Mouse (Mus musculus): ENCODE measurements around the gene Spata32. TPM values are rescaled to one million over a fixed set of nuclear protein-coding genes. Genes with fewer than 3 reads are reported as not detected.

Spata32 gene
- polyA plus RNA-seq, 1 experiment from 2014 or later: not detected

GRCm38 (mm10) chr11:103192230-103192955 lies 25.8 kb downstream of the Spata32 start:
- 31% methylated on average over 28 of the region's 28 CpGs for WGBS
- Histone ChIP-seq H3K9me3 (replicated peaks; ENCODE audit: control insufficient read depth, low read length) (no peaks in the 10 kb centered on the region), H3K9ac (ENCODE audit: low read length) (no peak overlapping the region), H3K4me2 (ENCODE audit: low read depth, low read length) (peak overlapping the region; percentile 48), H3K27me3 (ENCODE audit: control insufficient read depth, insufficient read depth, low read length) (peaks cover 64% of the 10 kb centered on the region), H3K27ac (ENCODE audit: low read length) (no peak overlapping the region), H3K4me1 (ENCODE audit: control insufficient read depth, insufficient read depth, low read length) (peaks cover 5% of the 10 kb centered on the region; the same call in 1 of the 2 replicates), H3K36me3 (ENCODE audit: control insufficient read depth, insufficient read depth) (no peaks in the 10 kb centered on the region), H3K4me3 (ENCODE audit: low read length) (peak overlapping the region; percentile 27)
- ATAC-seq (replicated peaks; ENCODE audit: extremely low read depth, insufficient read depth, low FRiP score): no peak

DNA sequence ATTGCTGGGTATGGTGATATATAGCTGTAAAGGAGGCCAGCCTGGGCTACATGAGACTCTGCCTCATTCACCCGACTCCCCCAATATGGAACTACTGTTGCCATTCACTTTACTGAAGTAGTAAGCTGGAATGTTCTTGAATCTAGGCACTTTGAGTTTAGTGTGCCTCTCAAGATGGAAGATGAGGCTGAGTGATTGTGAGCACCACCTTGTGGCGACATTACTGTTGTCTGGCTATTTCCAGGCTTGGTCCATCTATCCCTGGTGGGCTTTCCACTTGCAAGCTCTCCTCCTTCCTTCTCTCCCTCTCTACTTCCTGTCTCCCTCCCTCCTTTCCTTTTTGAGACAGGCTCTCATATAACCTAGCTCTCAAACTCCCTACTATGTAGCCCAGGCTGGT lies 33.3 kb downstream of the Spata32 start:
- H3K4me1 ChIP-seq (ENCODE audit: control insufficient read depth, insufficient read depth, low read length): no peaks in the 10 kb centered on the region
- no peak overlapping the region for H3K4me2 ChIP-seq (ENCODE audit: low read depth, low read length)
- 42% methylated on average over 2 of the region's 2 CpGs for WGBS
- no peak overlapping the region for H3K4me3 ChIP-seq (ENCODE audit: low read length)
- H3K27ac ChIP-seq (ENCODE audit: low read length): no peak overlapping the region
- no peak overlapping the region for H3K9ac ChIP-seq (ENCODE audit: low read length)
- no peaks in the 10 kb centered on the region for H3K36me3 ChIP-seq (ENCODE audit: control insufficient read depth, insufficient read depth)
- H3K9me3 ChIP-seq (replicated peaks; ENCODE audit: control insufficient read depth, low read length): no peaks in the 10 kb centered on the region
- ATAC-seq (replicated peaks; ENCODE audit: extremely low read depth, insufficient read depth, low FRiP score): no peak
- no peaks in the 10 kb centered on the region for H3K27me3 ChIP-seq (ENCODE audit: control insufficient read depth, insufficient read depth, low read length)

DNA sequence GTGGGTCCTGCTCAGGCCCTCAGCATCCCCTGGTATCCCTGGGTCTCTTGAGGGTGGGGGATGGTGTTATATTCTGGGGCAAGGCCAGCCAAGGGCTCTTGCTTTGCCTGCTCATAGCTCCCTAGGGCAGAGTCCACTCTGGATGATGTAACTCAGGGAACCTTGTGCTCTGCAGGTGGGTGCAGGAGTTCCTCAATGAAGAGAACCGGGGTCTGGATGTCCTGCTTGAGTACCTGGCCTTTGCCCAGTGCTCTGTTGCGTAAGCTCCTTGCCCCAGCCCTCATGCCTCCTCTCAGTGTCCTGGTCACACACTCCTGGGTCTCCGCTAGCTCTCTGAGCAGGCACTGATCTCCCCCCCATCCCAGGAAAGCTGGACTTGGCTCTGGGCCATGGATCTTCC lies 36.3 kb downstream of the Spata32 start:
- ATAC-seq (replicated peaks; ENCODE audit: extremely low read depth, insufficient read depth, low FRiP score): no peak
- Histone ChIP-seq H3K36me3 (ENCODE audit: control insufficient read depth, insufficient read depth) (no peaks in the 10 kb centered on the region), H3K27ac (ENCODE audit: low read length) (no peak overlapping the region), H3K4me1 (ENCODE audit: control insufficient read depth, insufficient read depth, low read length) (peaks cover 11% of the 10 kb centered on the region), H3K9me3 (replicated peaks; ENCODE audit: control insufficient read depth, low read length) (no peaks in the 10 kb centered on the region), H3K27me3 (ENCODE audit: control insufficient read depth, insufficient read depth, low read length) (no peaks in the 10 kb centered on the region), H3K4me3 (ENCODE audit: low read length) (no peak overlapping the region), H3K4me2 (ENCODE audit: low read depth, low read length) (no peak overlapping the region), H3K9ac (ENCODE audit: low read length) (no peak overlapping the region)
- 78% methylated on average over 3 of the region's 3 CpGs for WGBS

DNA sequence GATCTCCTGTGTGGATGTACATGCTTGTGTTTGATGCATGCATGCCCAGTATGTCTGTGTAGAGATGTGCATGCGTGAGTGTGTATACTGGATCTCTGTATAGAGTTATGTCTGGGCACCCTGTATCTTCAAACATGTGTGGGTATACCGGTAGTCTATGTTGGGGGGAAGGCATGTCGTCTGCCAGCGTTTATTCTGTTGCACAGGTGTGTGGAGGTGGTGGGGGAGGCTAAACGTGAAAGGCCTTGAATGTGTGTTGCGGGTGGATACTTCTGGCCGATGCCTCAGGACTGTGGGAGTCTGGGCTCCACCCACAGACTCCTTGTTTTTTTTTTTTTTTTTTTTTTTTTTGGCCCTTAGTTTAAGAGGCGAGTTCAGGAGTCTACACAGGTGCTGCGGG lies 36.9 kb downstream of the Spata32 start:
- 73% methylated on average over 9 of the region's 9 CpGs for WGBS
- no peak for ATAC-seq (replicated peaks; ENCODE audit: extremely low read depth, insufficient read depth, low FRiP score)
- H3K27me3 ChIP-seq (ENCODE audit: control insufficient read depth, insufficient read depth, low read length): no peaks in the 10 kb centered on the region

DNA sequence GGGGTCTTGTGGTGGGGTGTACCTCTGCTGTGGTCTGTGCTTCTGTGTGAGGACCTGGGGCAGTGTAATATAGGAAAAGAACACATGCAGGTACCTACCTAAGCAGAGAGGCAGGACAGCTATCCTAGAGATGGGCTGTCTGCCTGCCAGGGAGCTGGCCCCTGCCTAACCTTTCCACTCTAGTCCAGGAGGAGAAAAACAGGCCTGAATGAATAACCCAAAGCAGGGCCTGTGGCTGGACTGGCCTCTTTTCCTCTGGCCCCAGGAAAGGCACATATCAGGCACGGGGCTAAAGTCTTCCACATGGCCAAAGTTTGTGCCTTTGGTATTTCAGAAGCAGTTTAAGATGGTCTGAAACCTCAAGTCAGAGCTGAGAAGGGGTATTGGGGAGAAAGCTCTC lies 37.8 kb downstream of the Spata32 start:
- no peaks in the 10 kb centered on the region for H3K36me3 ChIP-seq (ENCODE audit: control insufficient read depth, insufficient read depth)
- H3K27me3 ChIP-seq (ENCODE audit: control insufficient read depth, insufficient read depth, low read length): no peaks in the 10 kb centered on the region
- no peak overlapping the region for H3K9ac ChIP-seq (ENCODE audit: low read length)
- H3K9me3 ChIP-seq (replicated peaks; ENCODE audit: control insufficient read depth, low read length): no peaks in the 10 kb centered on the region
- no peak for ATAC-seq (replicated peaks; ENCODE audit: extremely low read depth, insufficient read depth, low FRiP score)
- H3K4me1 ChIP-seq (ENCODE audit: control insufficient read depth, insufficient read depth, low read length): peaks cover 19% of the 10 kb centered on the region
- H3K4me3 ChIP-seq (ENCODE audit: low read length): no peak overlapping the region
- no peak overlapping the region for H3K27ac ChIP-seq (ENCODE audit: low read length)
- WGBS: 62% methylated on average over 1 of the region's 1 CpGs
- H3K4me2 ChIP-seq (ENCODE audit: low read depth, low read length): no peak overlapping the region

More for the DNA sequence above, 36.9 kb downstream of the Spata32 start:
- Histone ChIP-seq H3K4me1 (ENCODE audit: control insufficient read depth, insufficient read depth, low read length) (peaks cover 16% of the 10 kb centered on the region), H3K36me3 (ENCODE audit: control insufficient read depth, insufficient read depth) (no peaks in the 10 kb centered on the region), H3K9me3 (replicated peaks; ENCODE audit: control insufficient read depth, low read length) (no peaks in the 10 kb centered on the region), H3K4me2 (ENCODE audit: low read depth, low read length) (no peak overlapping the region), H3K4me3 (ENCODE audit: low read length) (no peak overlapping the region), H3K27ac (ENCODE audit: low read length) (no peak overlapping the region), H3K9ac (ENCODE audit: low read length) (no peak overlapping the region)

GRCm38 (mm10) chr11:103178748-103179147 lies 39.5 kb downstream of the Spata32 start:
- WGBS: 87% methylated on average over 8 of the region's 8 CpGs
- no peak for ATAC-seq (replicated peaks; ENCODE audit: extremely low read depth, insufficient read depth, low FRiP score)
- no peak overlapping the region for H3K27ac ChIP-seq (ENCODE audit: low read length)

DNA sequence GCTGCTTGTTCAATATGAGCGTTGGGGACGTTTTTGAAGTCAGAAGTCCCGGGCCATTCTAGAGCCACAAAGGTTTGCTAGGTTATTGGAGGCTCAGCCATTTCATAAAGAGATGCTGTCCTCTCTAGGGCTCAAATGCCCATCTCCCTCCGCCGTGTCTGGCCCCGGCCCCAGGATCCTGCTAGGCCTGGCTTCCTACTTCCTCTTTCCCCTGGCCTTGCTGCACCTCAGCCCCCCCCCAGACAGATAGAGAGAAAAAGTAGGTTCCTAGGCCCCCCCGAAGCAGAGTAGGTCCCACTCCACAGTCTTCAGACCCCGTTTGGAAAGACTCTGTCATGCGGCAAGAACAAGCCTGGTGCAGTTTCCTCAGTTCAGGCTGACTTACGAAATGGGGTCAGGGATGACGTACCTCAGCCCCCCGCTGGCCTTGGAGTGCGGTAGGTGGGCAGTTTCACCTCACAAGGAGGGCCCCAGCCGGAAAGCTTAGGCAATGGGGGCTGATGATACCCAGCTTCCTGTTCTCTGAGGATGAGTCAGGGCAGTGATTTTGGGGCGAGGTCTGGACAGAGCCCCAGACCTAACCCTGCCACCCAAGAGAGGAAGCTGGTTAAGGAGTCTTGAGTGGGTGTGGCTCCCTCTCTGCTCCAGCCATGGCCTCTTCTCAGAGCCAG lies 40.3 kb downstream of the Spata32 start:
- H3K4me1 ChIP-seq (ENCODE audit: control insufficient read depth, insufficient read depth, low read length): peaks cover 27% of the 10 kb centered on the region
- H3K27me3 ChIP-seq (ENCODE audit: control insufficient read depth, insufficient read depth, low read length): peaks cover 6% of the 10 kb centered on the region; the same call in 1 of the 2 replicates
- no peak for ATAC-seq (replicated peaks; ENCODE audit: extremely low read depth, insufficient read depth, low FRiP score)
- peak overlapping the region; percentile 71 for H3K27ac ChIP-seq (ENCODE audit: low read length)
- no peaks in the 10 kb centered on the region for H3K9me3 ChIP-seq (replicated peaks; ENCODE audit: control insufficient read depth, low read length)
- H3K4me2 ChIP-seq (ENCODE audit: low read depth, low read length): no peak overlapping the region
- H3K4me3 ChIP-seq (ENCODE audit: low read length): no peak overlapping the region
- H3K9ac ChIP-seq (ENCODE audit: low read length): no peak overlapping the region
- no peaks in the 10 kb centered on the region for H3K36me3 ChIP-seq (ENCODE audit: control insufficient read depth, insufficient read depth)
- 79% methylated on average over 15 of the region's 15 CpGs for WGBS

More at GRCm38 (mm10) chr11:103178748-103179147, 39.5 kb downstream of the Spata32 start:
- H3K4me3 ChIP-seq (ENCODE audit: low read length): no peak overlapping the region
- H3K4me2 ChIP-seq (ENCODE audit: low read depth, low read length): no peak overlapping the region
- no peak overlapping the region for H3K9ac ChIP-seq (ENCODE audit: low read length)
- peaks cover 27% of the 10 kb centered on the region for H3K4me1 ChIP-seq (ENCODE audit: control insufficient read depth, insufficient read depth, low read length)
- no peaks in the 10 kb centered on the region for H3K9me3 ChIP-seq (replicated peaks; ENCODE audit: control insufficient read depth, low read length)
- no peaks in the 10 kb centered on the region for H3K36me3 ChIP-seq (ENCODE audit: control insufficient read depth, insufficient read depth)
- no peaks in the 10 kb centered on the region for H3K27me3 ChIP-seq (ENCODE audit: control insufficient read depth, insufficient read depth, low read length)

DNA sequence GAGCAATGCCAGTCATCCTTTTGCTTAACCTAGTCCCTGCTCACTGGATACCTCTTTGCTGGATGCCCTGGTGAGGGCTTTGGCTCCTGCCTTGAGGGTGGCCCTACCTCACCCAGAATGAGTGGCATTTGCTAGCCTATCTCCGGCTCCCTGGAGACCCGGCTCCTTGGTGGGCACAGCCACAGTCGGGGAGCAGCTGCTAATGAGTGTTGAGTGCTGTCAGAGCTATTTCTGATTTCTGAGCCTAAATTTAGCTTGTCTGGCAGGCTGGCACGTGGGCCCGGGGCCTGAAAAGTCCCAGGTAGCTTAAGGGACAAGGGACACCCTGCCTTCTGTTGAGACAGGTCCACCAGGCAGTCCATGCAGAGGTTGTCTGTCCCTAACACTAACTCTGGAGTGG lies 41.0 kb downstream of the Spata32 start:
- WGBS: 33% methylated on average over 5 of the region's 5 CpGs
- no peaks in the 10 kb centered on the region for H3K9me3 ChIP-seq (replicated peaks; ENCODE audit: control insufficient read depth, low read length)
- peaks cover 30% of the 10 kb centered on the region for H3K4me1 ChIP-seq (ENCODE audit: control insufficient read depth, insufficient read depth, low read length)
- H3K27ac ChIP-seq (ENCODE audit: low read length): peak overlapping the region; percentile 71
- H3K4me2 ChIP-seq (ENCODE audit: low read depth, low read length): peak overlapping the region; percentile 36
- ATAC-seq (replicated peaks; ENCODE audit: extremely low read depth, insufficient read depth, low FRiP score): peak; percentile 53; the same call in 1 of the 2 replicates
- H3K27me3 ChIP-seq (ENCODE audit: control insufficient read depth, insufficient read depth, low read length): peaks cover 6% of the 10 kb centered on the region; the same call in 1 of the 2 replicates
- H3K4me3 ChIP-seq (ENCODE audit: low read length): no peak overlapping the region
- peak overlapping the region; percentile 1; the same call in 1 of the 2 replicates for H3K9ac ChIP-seq (ENCODE audit: low read length)
- H3K36me3 ChIP-seq (ENCODE audit: control insufficient read depth, insufficient read depth): no peaks in the 10 kb centered on the region

- Histone ChIP-seq H3K27me3 (ENCODE audit: control insufficient read depth, insufficient read depth, low read length) (peaks cover 7% of the 10 kb centered on the region; the same call in 1 of the 2 replicates), H3K36me3 (ENCODE audit: control insufficient read depth, insufficient read depth) (no peaks in the 10 kb centered on the region), H3K9me3 (replicated peaks; ENCODE audit: control insufficient read depth, low read length) (no peaks in the 10 kb centered on the region), H3K27ac (ENCODE audit: low read length) (peak overlapping the region; percentile 71; the same call in 1 of the 2 replicates), H3K4me2 (ENCODE audit: low read depth, low read length) (no peak overlapping the region), H3K4me3 (ENCODE audit: low read length) (no peak overlapping the region), H3K9ac (ENCODE audit: low read length) (no peak overlapping the region), H3K4me1 (ENCODE audit: control insufficient read depth, insufficient read depth, low read length) (peaks cover 37% of the 10 kb centered on the region)
- 100% methylated on average over 1 of the region's 1 CpGs for WGBS
- ATAC-seq (replicated peaks; ENCODE audit: extremely low read depth, insufficient read depth, low FRiP score): no peak
These were observed 41.7 kb downstream of the Spata32 start for GRCm38 (mm10) chr11:103176510-103176909.
